Mouse (Mus musculus) heart, embryonic 14.5 days (tissue): ENCODE measurements around the gene Hsd17b6. TPM values are rescaled to one million over a fixed set of nuclear protein-coding genes. Genes with fewer than 3 reads are reported as not detected.
A peak's percentile ranks its signal among the peaks of the same experiment; 100 is the strongest.

Experiments used
- ATAC-seq: fragments of 200-750 bp; cut with Nextera tagmentation; 2 replicates; pipeline ENCODE4 v1.8.0; 2017; ENCODE audit warnings: low read depth, moderate TSS enrichment; ENCODE audit not compliant: insufficient number of reproducible peaks, insufficient read depth, low FRiP score
- H3K27ac ChIP-seq, 2 experiments: fragments of 200-500 bp in 1 of 2; fragments of 300-500 bp in 1 of 2; sonication (generic) in 1 of 2; replicated peaks in 1 of 2; 2 replicates each; pipeline ENCODE4 v1.5.1; 2012 to 2014; ENCODE audit warnings: low read depth in 2 of 2, low read length in 2 of 2, control low read depth in 1 of 2, mild to moderate bottlenecking in 1 of 2, mixed read lengths in 1 of 2; ENCODE audit not compliant: control insufficient read depth in 1 of 2, insufficient read depth in 1 of 2
- H3K27me3 ChIP-seq: fragments of 300-500 bp; sonication (generic); 2 replicates; pipeline ENCODE4 v1.6.1; 2014; ENCODE audit warnings: mild to moderate bottlenecking, low read length, control low read depth; ENCODE audit not compliant: control insufficient read depth, insufficient read depth
- H3K36me3 ChIP-seq: fragments of 300-500 bp; sonication (generic); 2 replicates; pipeline ENCODE4 v1.6.1; 2014; ENCODE audit warnings: mild to moderate bottlenecking, control low read depth, low read length, mixed read lengths; ENCODE audit not compliant: control insufficient read depth, insufficient read depth
- H3K4me1 ChIP-seq, 2 experiments: fragments of 200-500 bp in 1 of 2; fragments of 300-500 bp in 1 of 2; sonication (generic) in 1 of 2; 2 replicates each; pipeline ENCODE4 v1.6.1; 2012 to 2014; ENCODE audit warnings: low read length in 2 of 2, control low read depth in 1 of 2, mixed read lengths in 1 of 2; ENCODE audit not compliant: control insufficient read depth in 2 of 2, insufficient read depth in 2 of 2
- H3K4me2 ChIP-seq: fragments of 300-500 bp; sonication (generic); 2 replicates; pipeline ENCODE4 v1.6.1; 2014; ENCODE audit warnings: mild to moderate bottlenecking, low read length
- H3K4me3 ChIP-seq, 2 experiments: fragments of 200-500 bp in 1 of 2; fragments of 300-500 bp in 1 of 2; sonication (generic) in 1 of 2; 2 replicates each; pipeline ENCODE4 v1.5.1; 2012 to 2014; ENCODE audit warnings: low read length in 2 of 2, mild to moderate bottlenecking in 2 of 2, control low read depth in 1 of 2, low read depth in 1 of 2, moderate library complexity in 1 of 2; ENCODE audit not compliant: control insufficient read depth in 1 of 2, insufficient read depth in 1 of 2
- H3K9ac ChIP-seq: fragments of 300-500 bp; sonication (generic); 2 replicates; pipeline ENCODE4 v1.6.1; 2014; ENCODE audit warnings: mild to moderate bottlenecking, low read length
- H3K9me3 ChIP-seq: fragments of 300-500 bp; sonication (generic); 2 replicates; pipeline ENCODE4 v1.6.1; 2016; ENCODE audit warnings: low read length, control low read depth; ENCODE audit not compliant: control insufficient read depth
- WGBS: fragments of 180-500 bp; shearing (Covaris S2); extraction: QIAGEN DNeasy Blood & Tissue Kit; methylation state at CpG from one replicate; pipeline ENCODE4 v1.1.7; 2014; 5-methylcytosine and 5-hydroxymethylcytosine counted together
- polyA plus RNA-seq: library from polyadenylated mRNA; unstranded; fragments of >200 nt; fragmentation: Nextera tagmentation; extraction: Ambion mirVana; gene quantifications from 2 replicates; pipeline ENCODE4 v1.2.1, GENCODE M21; 2014

Gene Hsd17b6
- polyA plus RNA-seq, 1 experiment from 2014 or later = not detected

DNA sequence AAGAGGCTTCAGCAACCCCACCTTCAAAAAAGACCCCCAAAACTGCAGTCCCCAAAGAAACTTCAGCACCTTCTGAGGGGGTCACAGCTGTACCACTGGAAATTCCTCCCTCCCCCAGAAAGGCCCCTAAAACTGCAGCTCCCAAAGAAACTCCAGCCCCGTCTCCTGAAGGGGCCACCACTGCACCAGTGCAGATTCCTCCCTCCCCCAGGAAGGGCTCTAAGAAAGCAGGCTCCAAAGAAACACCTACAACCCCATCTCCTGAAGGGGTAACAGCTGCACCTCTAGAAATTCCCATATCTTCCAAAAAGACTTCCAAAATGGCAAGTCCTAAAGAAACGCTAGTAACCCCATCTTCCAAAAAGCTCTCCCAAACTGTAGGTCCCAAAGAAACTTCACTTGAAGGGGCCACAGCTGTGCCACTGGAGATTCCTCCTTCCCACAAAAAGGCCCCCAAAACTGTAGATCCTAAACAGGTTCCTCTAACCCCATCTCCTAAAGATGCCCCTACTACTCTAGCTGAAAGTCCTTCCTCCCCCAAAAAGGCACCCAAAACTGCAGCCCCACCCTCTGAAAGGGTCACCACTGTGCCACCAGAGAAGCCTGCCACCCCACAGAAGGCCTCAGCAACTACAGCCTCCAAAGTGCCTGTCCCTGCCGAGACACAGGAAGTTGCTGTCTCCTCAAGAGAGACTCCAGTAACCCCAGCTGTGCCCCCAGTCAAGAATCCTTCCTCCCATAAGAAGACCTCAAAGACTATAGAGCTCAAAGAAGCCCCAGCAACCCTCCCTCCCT is 35.8 kb upstream of the Hsd17b6 start:
- Histone ChIP-seq H3K9ac (peak overlapping the region; percentile 55), H3K9me3 (no peaks in the 10 kb centered on the region), H3K27ac (peak overlapping the region; percentile 59 to 60), H3K36me3 (peaks cover 92% of the 10 kb centered on the region), H3K4me3 (no peak overlapping the region), H3K4me1 (peaks cover 21 to 68% of the 10 kb centered on the region in 2 experiments), H3K4me2 (peak overlapping the region; percentile 9; the same call in 1 of the 2 replicates), H3K27me3 (no peaks in the 10 kb centered on the region)
- WGBS = 35% methylated on average over 3 of the region's 3 CpGs
- no peak for ATAC-seq

GRCm38 (mm10) chr10:128042466-128042865 is 35.1 kb upstream of the Hsd17b6 start:
- ATAC-seq = no peak
- no peaks in the 10 kb centered on the region for H3K27me3 ChIP-seq
- H3K4me2 ChIP-seq = no peak overlapping the region
- H3K27ac ChIP-seq = peak overlapping the region in 1 of 2 experiments; percentile 59; a peak in 1 of 4 replicates
- 87% methylated on average over 3 of the region's 3 CpGs for WGBS
- no peak overlapping the region for H3K4me3 ChIP-seq
- H3K36me3 ChIP-seq = peaks cover 91% of the 10 kb centered on the region
- H3K9ac ChIP-seq = peak overlapping the region; percentile 6; the same call in 1 of the 2 replicates
- H3K9me3 ChIP-seq = no peaks in the 10 kb centered on the region
- H3K4me1 ChIP-seq = peaks cover 23 to 75% of the 10 kb centered on the region in 2 experiments

DNA sequence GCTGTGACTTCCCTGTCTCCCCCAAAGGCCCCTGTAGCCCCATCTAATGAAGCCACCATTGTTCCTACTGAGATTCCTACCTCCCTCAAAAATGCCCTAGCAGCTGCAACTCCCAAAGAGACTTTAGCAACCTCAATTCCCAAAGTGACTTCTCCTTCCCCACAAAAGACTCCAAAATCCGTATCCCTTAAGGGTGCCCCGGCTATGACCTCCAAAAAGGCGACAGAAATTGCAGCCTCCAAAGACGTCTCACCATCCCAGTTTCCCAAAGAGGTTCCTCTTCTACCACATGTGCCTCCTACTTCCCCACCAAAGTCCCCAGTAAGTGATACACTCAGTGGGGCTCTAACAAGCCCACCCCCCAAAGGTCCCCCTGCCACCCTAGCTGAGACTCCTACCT is 34.2 kb upstream of the Hsd17b6 start:
- ATAC-seq = no peak
- 68% methylated on average over 4 of the region's 4 CpGs for WGBS
- Histone ChIP-seq H3K4me2 (no peak overlapping the region), H3K27ac (no peak overlapping the region), H3K36me3 (peaks cover 88% of the 10 kb centered on the region), H3K4me3 (no peak overlapping the region), H3K9ac (peak overlapping the region; percentile 21; the same call in 1 of the 2 replicates), H3K27me3 (no peaks in the 10 kb centered on the region), H3K9me3 (no peaks in the 10 kb centered on the region), H3K4me1 (peaks cover 23 to 80% of the 10 kb centered on the region in 2 experiments)

DNA sequence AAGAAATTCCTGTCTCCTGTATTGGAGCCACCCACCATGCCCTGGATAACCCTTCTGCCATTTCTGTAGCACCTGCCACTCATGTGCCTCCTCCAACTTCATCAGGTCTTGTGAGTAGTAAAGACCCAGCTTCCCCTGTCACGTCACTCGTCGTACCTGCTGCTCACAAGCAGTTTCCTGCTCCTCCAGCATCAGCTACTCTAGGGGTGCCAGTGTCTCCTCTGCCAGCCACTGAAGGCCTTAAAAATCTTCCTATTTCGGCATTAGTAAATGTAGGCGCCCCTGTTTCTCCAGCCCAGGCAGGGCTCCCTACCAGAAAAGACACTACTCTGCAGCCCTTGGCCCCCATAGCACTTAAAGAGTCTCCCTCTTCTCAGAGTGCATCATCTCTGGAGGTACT is 32.9 kb upstream of the Hsd17b6 start:
- 85% methylated on average over 5 of the region's 5 CpGs for WGBS
- no peaks in the 10 kb centered on the region for H3K27me3 ChIP-seq
- H3K36me3 ChIP-seq = peaks cover 74% of the 10 kb centered on the region
- ATAC-seq = no peak
- H3K27ac ChIP-seq = no peak overlapping the region
- H3K4me2 ChIP-seq = no peak overlapping the region
- peaks cover 23 to 80% of the 10 kb centered on the region in 2 experiments for H3K4me1 ChIP-seq
- H3K9me3 ChIP-seq = no peaks in the 10 kb centered on the region
- no peak overlapping the region for H3K4me3 ChIP-seq
- H3K9ac ChIP-seq = peak overlapping the region; percentile 23; the same call in 1 of the 2 replicates

- H3K27ac ChIP-seq = no peak overlapping the region
- H3K4me3 ChIP-seq = no peak overlapping the region
- H3K4me1 ChIP-seq = peaks cover 23 to 76% of the 10 kb centered on the region in 2 experiments
- H3K9ac ChIP-seq = peak overlapping the region; percentile 23; the same call in 1 of the 2 replicates
- H3K36me3 ChIP-seq = peaks cover 70% of the 10 kb centered on the region
- H3K27me3 ChIP-seq = no peaks in the 10 kb centered on the region
- no peak for ATAC-seq
- no peak overlapping the region for H3K4me2 ChIP-seq
- no peaks in the 10 kb centered on the region for H3K9me3 ChIP-seq
- 64% methylated on average over 3 of the region's 3 CpGs for WGBS
Observed at GRCm38 (mm10) chr10:128039858-128040257, 32.4 kb upstream of the Hsd17b6 start.

DNA sequence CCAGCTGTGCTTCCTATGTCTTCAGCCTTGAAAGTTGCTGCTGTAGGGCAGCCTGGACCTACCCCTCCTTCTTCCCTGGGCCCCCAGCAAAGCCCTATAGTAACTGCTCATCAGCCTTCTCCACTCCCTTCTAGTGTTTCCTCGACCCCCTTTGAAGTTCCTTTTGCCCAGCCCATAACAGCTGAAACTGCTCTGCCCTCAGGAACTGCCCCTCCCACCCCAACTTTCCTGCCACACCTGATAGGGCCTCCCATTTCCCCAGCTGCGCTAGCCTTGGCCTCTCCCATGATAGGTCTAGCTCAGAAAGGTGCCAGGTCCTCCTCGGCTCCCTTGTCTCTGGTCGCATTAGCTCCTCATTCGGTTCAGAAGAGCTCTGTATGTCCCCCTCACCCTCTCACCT is 31.8 kb upstream of the Hsd17b6 start:
- Histone ChIP-seq H3K27ac (no peak overlapping the region), H3K9me3 (no peaks in the 10 kb centered on the region), H3K4me2 (no peak overlapping the region), H3K36me3 (peaks cover 63% of the 10 kb centered on the region), H3K4me3 (no peak overlapping the region), H3K27me3 (no peaks in the 10 kb centered on the region), H3K4me1 (peaks cover 21 to 74% of the 10 kb centered on the region in 2 experiments), H3K9ac (0 out of 2 replicates have a peak overlapping the region, but pooled peaks have one; percentile 8)
- no peak for ATAC-seq
- WGBS = 48% methylated on average over 5 of the region's 5 CpGs

- H3K4me2 ChIP-seq = peak overlapping the region; percentile 84
- H3K9ac ChIP-seq = peak overlapping the region; percentile 39; the same call in 1 of the 2 replicates
- H3K36me3 ChIP-seq = peaks cover 57% of the 10 kb centered on the region
Observed at GRCm38 (mm10) chr10:128037921-128038320, 30.5 kb upstream of the Hsd17b6 start.

More at GRCm38 (mm10) chr10:128037921-128038320, 30.5 kb upstream of the Hsd17b6 start:
- no peak overlapping the region for H3K27ac ChIP-seq
- 70% methylated on average over 3 of the region's 3 CpGs for WGBS
- no peaks in the 10 kb centered on the region for H3K9me3 ChIP-seq
- H3K4me1 ChIP-seq = peaks cover 10 to 61% of the 10 kb centered on the region in 2 experiments
- no peak for ATAC-seq
- H3K4me3 ChIP-seq = 0 out of 4 replicates have a peak overlapping the region, but pooled peaks of 1 of the 2 experiments have one; percentile 88
- no peaks in the 10 kb centered on the region for H3K27me3 ChIP-seq
